ENCODE assay signal across 12 mouse cellular contexts in the genomic region with DNA sequence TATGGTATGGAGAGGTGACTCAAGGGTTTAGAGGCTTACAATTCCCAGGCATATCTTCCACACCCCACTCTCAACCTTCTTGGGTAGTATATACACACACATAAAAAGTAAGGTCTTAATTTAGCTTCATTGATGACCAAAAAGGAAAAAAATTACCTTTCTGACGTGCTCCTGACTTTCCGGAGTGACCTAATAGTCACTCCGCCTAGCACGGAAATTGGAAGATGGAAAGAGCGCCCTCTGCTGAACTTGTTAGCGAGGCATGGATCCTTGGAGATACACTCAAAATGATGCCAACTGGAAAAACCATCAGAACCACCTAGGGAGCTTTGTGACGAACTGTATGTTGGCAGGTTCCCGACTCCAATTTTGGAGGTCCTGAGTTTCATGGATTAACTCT. TPM values are rescaled to one million over a fixed set of nuclear protein-coding genes. Genes with fewer than 3 reads are reported as not detected.
A peak's percentile ranks its signal among the peaks of the same experiment; 100 is the strongest.
DNase-seq lines count a peak whose midpoint lies in the region; ATAC-seq and TF ChIP-seq lines count a peak whose summit lies in the region.
"Had no signal": no experiment of that assay in that cellular context is flagged by ENCODE, and none has a peak within 500 bp of the region (broad histone marks: within the 10 kb centered on the region; RNA-seq: fewer than 3 reads in every experiment).

No protein-coding gene starts in this region.

- peak; percentile 61 for TF ChIP-seq CTCF in heart, adult 2 months (IDR thresholded peaks at IDR 0.05)
- 0 out of 2 replicates have a peak, but pooled peaks have one; percentile 16 for TF ChIP-seq CTCF in bone marrow, adult 2 months (IDR thresholded peaks at IDR 0.05; ENCODE audit: control insufficient read depth, insufficient read depth, low read length)

- TF ChIP-seq EP300 in heart, adult 2 months (IDR thresholded peaks at IDR 0.05; ENCODE audit: insufficient read depth, low read depth, low read length): no peak

- intact Hi-C loops in heart, adult 2 months (cut with DNase I): no loop called here

- H3K4me2 ChIP-seq in heart, embryonic 11.5 days: no peak overlapping the region
- H3K4me2 ChIP-seq in midbrain, embryonic 11.5 days: no peak overlapping the region
- no peak overlapping the region for H3K4me2 ChIP-seq in midbrain, embryonic 15.5 days
- H3K4me2 ChIP-seq: embryonic facial prominence, embryonic 12.5 days had no signal

- H3K79me2 ChIP-seq in heart, adult 2 months (replicated peaks; ENCODE audit: control insufficient read depth, insufficient read depth, low read length): no peaks in the 10 kb centered on the region

- H3K36me3 ChIP-seq in heart, adult 2 months (ENCODE audit: control insufficient read depth, insufficient read depth, low read length): no peaks in the 10 kb centered on the region
- no peaks in the 10 kb centered on the region for H3K36me3 ChIP-seq in heart, embryonic 11.5 days (ENCODE audit: control insufficient read depth, insufficient read depth, low read length)
- no peaks in the 10 kb centered on the region for H3K36me3 ChIP-seq in midbrain, embryonic 11.5 days (ENCODE audit: control insufficient read depth, insufficient read depth, low read length)
- no peaks in the 10 kb centered on the region for H3K36me3 ChIP-seq in midbrain, embryonic 15.5 days (replicated peaks)
- no peaks in the 10 kb centered on the region for H3K36me3 ChIP-seq in limb, embryonic 10.5 days
- H3K36me3 ChIP-seq: embryonic facial prominence, embryonic 12.5 days had no signal

- no peak for DNase-seq in heart, adult 2 months
- peak; percentile 67 for DNase-seq in midbrain, embryonic 11.5 days (ENCODE audit: low spot score, missing footprints)
- peak; percentile 16 for DNase-seq in retina, embryonic 14.5 days (ENCODE audit: low spot score)
- no peak for DNase-seq in limb, embryonic 10.5 days (ENCODE audit: low spot score)
- DNase-seq: kidney, adult 18-20 months; right cerebral cortex, postnatal 4 days; thymus, adult 2 months had no signal

- H3K4me1 ChIP-seq in heart, adult 2 months (ENCODE audit: control insufficient read depth, insufficient read depth, low read length): no peaks in the 10 kb centered on the region
- H3K4me1 ChIP-seq in heart, embryonic 11.5 days (ENCODE audit: control insufficient read depth, insufficient read depth, low read length): no peaks in the 10 kb centered on the region
- no peaks in the 10 kb centered on the region for H3K4me1 ChIP-seq in midbrain, embryonic 11.5 days (ENCODE audit: control insufficient read depth, insufficient read depth, low read length)
- no peaks in the 10 kb centered on the region for H3K4me1 ChIP-seq in midbrain, embryonic 15.5 days
- H3K4me1 ChIP-seq in bone marrow, adult 2 months (ENCODE audit: control insufficient read depth, insufficient read depth, low read length): peaks cover 1% of the 10 kb centered on the region; the same call in 1 of the 2 replicates
- H3K4me1 ChIP-seq in limb, embryonic 10.5 days: no peaks in the 10 kb centered on the region
- H3K4me1 ChIP-seq: embryonic facial prominence, embryonic 12.5 days had no signal

- no peak for TF ChIP-seq POLR2A in heart, adult 2 months (IDR thresholded peaks at IDR 0.05; ENCODE audit: insufficient read depth, low read depth, low read length)
- no peak for TF ChIP-seq POLR2A in bone marrow, adult 2 months (IDR thresholded peaks at IDR 0.05; ENCODE audit: borderline replicate concordance, control insufficient read depth, low read depth, low read length)

- H3K4me3 ChIP-seq in heart, adult 2 months: no peak overlapping the region
- no peak overlapping the region for H3K4me3 ChIP-seq in heart, embryonic 11.5 days (ENCODE audit: low read depth, low read length)
- H3K4me3 ChIP-seq in midbrain, embryonic 11.5 days (ENCODE audit: low read depth, low read length): no peak overlapping the region
- H3K4me3 ChIP-seq in midbrain, embryonic 15.5 days: no peak overlapping the region
- H3K4me3 ChIP-seq in bone marrow, adult 2 months (replicated peaks; ENCODE audit: control insufficient read depth, low read depth, low read length): no peak overlapping the region
- H3K4me3 ChIP-seq in limb, embryonic 10.5 days: no peak overlapping the region
- H3K4me3 ChIP-seq: embryonic facial prominence, embryonic 12.5 days had no signal

- ATAC-seq in heart, embryonic 11.5 days (replicated peaks; ENCODE audit: insufficient number of reproducible peaks, low FRiP score, low TSS enrichment): no peak
- ATAC-seq in midbrain, embryonic 11.5 days (ENCODE audit: low FRiP score): no peak
- no peak for ATAC-seq in midbrain, embryonic 15.5 days (replicated peaks)

- no peaks in the 10 kb centered on the region for H3K9me3 ChIP-seq in heart, embryonic 11.5 days (replicated peaks; ENCODE audit: control insufficient read depth, low read length)
- H3K9me3 ChIP-seq in midbrain, embryonic 11.5 days (ENCODE audit: control insufficient read depth, low read length): no peaks in the 10 kb centered on the region
- no peaks in the 10 kb centered on the region for H3K9me3 ChIP-seq in midbrain, embryonic 15.5 days
- H3K9me3 ChIP-seq in limb, embryonic 10.5 days (replicated peaks): no peaks in the 10 kb centered on the region
- H3K9me3 ChIP-seq: embryonic facial prominence, embryonic 12.5 days had no signal

- no peak overlapping the region for H3K9ac ChIP-seq in heart, adult 2 months (ENCODE audit: low read depth, low read length)
- H3K9ac ChIP-seq in heart, embryonic 11.5 days (ENCODE audit: low read depth, low read length): no peak overlapping the region
- H3K9ac ChIP-seq in midbrain, embryonic 11.5 days (ENCODE audit: low read length): no peak overlapping the region
- no peak overlapping the region for H3K9ac ChIP-seq in midbrain, embryonic 15.5 days
- H3K9ac ChIP-seq: embryonic facial prominence, embryonic 12.5 days had no signal

- H3K27me3 ChIP-seq in heart, adult 2 months (ENCODE audit: control insufficient read depth, insufficient read depth, low read length): no peaks in the 10 kb centered on the region
- no peaks in the 10 kb centered on the region for H3K27me3 ChIP-seq in heart, embryonic 11.5 days (ENCODE audit: control insufficient read depth, insufficient read depth, low read length)
- H3K27me3 ChIP-seq in midbrain, embryonic 11.5 days (ENCODE audit: control insufficient read depth, insufficient read depth, low read length): no peaks in the 10 kb centered on the region
- H3K27me3 ChIP-seq in midbrain, embryonic 15.5 days (replicated peaks): no peaks in the 10 kb centered on the region
- H3K27me3 ChIP-seq in limb, embryonic 10.5 days (ENCODE audit: low read depth, poor library complexity, severe bottlenecking): no peaks in the 10 kb centered on the region
- H3K27me3 ChIP-seq: embryonic facial prominence, embryonic 12.5 days had no signal

- WGBS in heart, adult 2 months: 64% methylated on average over 8 of the region's 8 CpGs
- WGBS in heart, embryonic 11.5 days (ENCODE audit: insufficient replicate concordance): 56% methylated on average over 8 of the region's 8 CpGs
- WGBS in midbrain, embryonic 11.5 days: 66% methylated on average over 8 of the region's 8 CpGs
- WGBS in midbrain, embryonic 15.5 days: 70% methylated on average over 8 of the region's 8 CpGs
- 83% methylated on average over 8 of the region's 8 CpGs for WGBS in bone marrow, adult 2 months
- WGBS in limb, embryonic 10.5 days: 54% methylated on average over 8 of the region's 8 CpGs

- no peak overlapping the region for H3K27ac ChIP-seq in heart, adult 2 months
- no peak overlapping the region for H3K27ac ChIP-seq in heart, embryonic 11.5 days (ENCODE audit: low read depth, low read length)
- no peak overlapping the region for H3K27ac ChIP-seq in midbrain, embryonic 11.5 days (ENCODE audit: low read depth, low read length)
- no peak overlapping the region for H3K27ac ChIP-seq in midbrain, embryonic 15.5 days
- no peak overlapping the region for H3K27ac ChIP-seq in bone marrow, adult 2 months (ENCODE audit: control insufficient read depth, insufficient read depth, low read depth, low read length, poor library complexity)
- no peak overlapping the region for H3K27ac ChIP-seq in limb, embryonic 10.5 days
- H3K27ac ChIP-seq: embryonic facial prominence, embryonic 12.5 days; macrophage had no signal

RNA-seq across cellular contexts. Expression of a gene that starts 7.0 kb away (rescaled TPM):
- total RNA-seq in heart, adult 2 months (2021): 10 to 100 TPM; 14.9 to 17.9 TPM
- 8.6 and 15.0 TPM in 2 replicates for polyA plus RNA-seq in heart, adult 2 months (2012; rRNA removed)
- polyA plus RNA-seq in heart, embryonic 11.5 days (2014; fragmentation: Nextera tagmentation; extraction: Ambion mirVana): 14.1 and 19.4 TPM in 2 replicates
- polyA plus RNA-seq in midbrain, embryonic 11.5 days (2014; fragmentation: Nextera tagmentation; extraction: Ambion mirVana): 15.0 and 16.3 TPM in 2 replicates
- 23.0 and 25.4 TPM in 2 replicates for polyA plus RNA-seq in midbrain, embryonic 15.5 days (2015; fragmentation: Nextera tagmentation; extraction: Ambion mirVana)
- polyA plus RNA-seq in bone marrow, adult 2 months (2011; ENCODE audit: insufficient read depth, insufficient read length, low replicate concordance, missing spikeins): 7.5 and 14.8 TPM in 2 replicates
- polyA plus RNA-seq in limb, embryonic 10.5 days (2016; fragmentation: Nextera tagmentation; extraction: Ambion mirVana): 12.3 and 15.0 TPM in 2 replicates

Comparison
In these comparisons a context has a peak if more than half of its experiments do, and no peak if none do; other contexts are left out.
1. DNase-seq: peak in midbrain, embryonic 11.5 days (single experiment) and retina, embryonic 14.5 days (single experiment); none in heart, adult 2 months (0 of 2) and limb, embryonic 10.5 days (single experiment).